Mouse (Mus musculus): ENCODE data around the gene Cabin1.
A peak's percentile ranks its signal among the peaks of the same experiment; 100 is the strongest.

Cabin1 gene

DNA sequence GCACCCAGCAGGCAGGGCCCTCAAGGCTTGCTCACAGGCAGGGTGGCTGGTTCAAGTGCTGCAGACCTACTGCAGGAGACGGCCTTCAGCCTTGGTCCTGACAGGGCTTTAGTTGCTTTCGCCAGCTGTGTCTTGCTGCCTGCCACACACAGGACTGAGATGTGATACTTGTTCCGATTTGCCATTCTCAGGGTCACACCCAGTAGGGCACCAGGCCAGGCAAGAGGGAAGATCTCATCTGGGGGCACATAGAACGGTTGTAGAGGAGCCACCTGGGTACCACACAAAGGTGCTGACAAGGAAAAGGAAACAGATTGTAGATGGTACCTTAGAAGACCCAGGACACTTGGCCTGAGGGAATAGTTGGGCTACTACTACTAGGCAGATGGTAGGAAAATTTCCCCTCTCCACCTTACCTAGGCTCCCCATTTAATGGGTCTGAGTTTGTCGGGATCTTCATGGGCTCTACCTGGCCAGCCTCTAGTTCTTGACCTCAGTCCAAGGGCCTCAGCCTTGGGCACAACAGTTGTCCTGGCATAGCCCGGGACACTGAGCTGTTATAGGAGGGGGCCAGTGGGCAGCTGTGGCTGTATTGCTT lies 99.4 kb downstream of the Cabin1 start:
- no peak for DNase-seq (ENCODE audit: low spot score)

DNA sequence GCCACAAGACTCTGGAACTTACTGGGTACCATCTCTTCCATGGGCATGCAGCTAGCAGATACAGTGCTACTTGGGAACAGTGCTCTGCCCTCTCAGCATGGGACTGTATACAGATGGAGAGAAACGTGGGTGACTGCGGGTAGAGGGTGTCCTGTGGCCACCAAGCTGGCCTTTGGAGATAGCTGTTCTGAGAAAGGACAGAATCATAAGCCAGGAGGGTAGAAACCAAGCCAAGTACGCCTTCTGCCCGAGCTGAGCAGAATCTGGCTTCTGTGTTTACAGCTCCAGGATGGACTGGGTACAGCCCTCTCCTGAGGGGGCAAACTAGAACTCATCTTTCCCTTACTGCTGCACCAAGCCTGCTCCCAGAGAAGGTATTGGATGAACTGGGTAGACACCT lies 101.6 kb downstream of the Cabin1 start:
- DNase-seq (ENCODE audit: low spot score) = no peak

DNA sequence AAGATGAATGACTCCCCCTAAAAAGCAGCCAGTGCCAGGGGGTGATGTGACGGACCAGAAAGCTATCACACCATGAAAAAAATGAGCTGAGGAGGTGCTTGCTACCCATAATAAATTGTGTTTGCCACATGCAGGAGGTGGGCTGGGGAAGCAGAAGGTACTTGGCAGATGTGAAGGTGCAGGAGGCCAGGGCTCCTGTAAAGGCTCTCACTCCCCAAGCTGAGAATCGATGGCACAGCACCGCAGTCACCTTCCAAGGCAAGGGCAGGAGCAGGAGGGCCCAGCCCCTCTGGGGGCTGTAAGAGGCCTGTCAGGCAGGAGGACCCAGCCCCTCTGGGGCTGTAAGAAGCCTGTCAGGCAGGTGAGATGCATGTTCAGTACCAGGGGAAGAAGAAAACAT lies 102.3 kb downstream of the Cabin1 start:
- no peak for DNase-seq (ENCODE audit: low spot score)

DNA sequence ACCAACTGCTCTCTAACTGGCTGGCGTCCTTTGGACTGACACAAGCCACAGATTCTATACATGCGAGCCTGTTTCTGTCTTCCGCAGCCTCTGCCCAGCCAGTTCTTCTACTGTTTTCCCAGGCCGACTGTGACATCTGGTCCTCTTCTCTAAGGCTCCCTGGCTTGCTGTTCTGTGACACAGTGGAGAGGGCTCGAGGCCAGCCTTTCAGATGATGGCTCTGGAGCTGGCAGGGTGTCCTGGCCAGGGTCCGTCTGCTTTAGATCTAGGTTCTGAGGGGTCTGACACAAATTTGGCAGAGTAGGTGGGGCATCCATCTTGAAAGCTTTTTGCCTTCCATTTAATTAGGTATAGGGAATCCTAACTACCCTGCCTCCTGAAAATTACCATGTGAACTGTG lies 102.8 kb downstream of the Cabin1 start:
- no peak for DNase-seq (ENCODE audit: low spot score)

DNA sequence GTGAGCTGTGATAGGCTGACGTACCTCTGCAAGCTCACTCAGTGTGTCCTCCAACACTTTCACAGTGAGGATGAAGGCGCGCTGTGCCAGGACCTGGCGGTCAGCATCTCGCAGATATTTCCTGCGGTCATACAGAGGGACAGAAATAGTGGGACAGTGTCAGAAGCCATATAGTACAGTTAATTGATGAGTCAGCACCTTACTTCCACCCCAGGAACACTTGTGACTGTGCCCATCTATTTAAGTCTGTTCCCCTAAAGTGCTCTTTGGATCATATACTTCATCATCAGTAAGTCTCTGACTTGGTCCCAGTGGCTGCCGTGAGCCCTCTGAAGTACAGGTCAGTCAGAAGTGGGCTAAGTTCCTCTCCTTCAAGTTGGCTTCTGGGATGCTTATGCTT lies 106.4 kb downstream of the Cabin1 start:
- DNase-seq (ENCODE audit: low spot score) = no peak

DNA sequence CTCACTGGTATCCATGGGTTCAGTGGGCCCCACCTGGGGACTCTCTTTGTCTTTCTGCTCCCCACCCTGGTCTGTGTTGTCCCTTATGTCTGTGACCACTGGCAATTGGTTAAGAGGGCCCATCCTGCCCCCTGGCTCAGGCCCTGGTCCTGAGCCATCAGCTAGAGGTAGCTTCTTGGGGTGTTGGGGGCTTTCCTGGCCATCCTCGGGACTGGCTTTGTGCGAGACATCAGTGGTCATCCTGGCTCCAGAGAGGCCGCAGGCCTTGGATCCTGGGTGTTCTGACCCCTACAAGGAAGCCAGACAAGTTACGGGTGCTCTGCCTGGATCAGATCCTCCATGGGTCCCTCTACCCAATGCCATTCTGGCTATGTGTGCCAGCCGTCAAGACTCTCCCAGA lies 107.0 kb downstream of the Cabin1 start:
- DNase-seq (ENCODE audit: low spot score) = no peak

DNA sequence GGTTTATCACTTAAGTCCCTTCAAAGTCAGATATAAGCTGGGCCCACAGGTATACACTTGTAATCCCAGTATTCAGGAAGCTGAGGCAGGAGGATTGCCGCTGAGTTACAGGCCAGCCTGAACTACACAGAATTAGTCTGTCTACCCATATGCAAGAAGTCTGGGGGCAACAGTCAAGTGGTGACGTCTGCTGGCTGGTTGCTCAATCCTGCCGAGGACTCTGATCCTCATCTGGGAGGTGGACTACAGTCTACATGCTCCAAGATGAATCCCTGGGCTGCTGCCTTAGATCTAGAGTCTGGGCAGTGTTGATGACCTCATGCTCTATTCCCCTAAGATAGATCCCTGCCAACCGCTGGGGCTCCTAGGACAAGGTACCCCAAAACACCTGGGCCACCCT lies 110.1 kb downstream of the Cabin1 start:
- no peak for DNase-seq (ENCODE audit: low spot score)

DNA sequence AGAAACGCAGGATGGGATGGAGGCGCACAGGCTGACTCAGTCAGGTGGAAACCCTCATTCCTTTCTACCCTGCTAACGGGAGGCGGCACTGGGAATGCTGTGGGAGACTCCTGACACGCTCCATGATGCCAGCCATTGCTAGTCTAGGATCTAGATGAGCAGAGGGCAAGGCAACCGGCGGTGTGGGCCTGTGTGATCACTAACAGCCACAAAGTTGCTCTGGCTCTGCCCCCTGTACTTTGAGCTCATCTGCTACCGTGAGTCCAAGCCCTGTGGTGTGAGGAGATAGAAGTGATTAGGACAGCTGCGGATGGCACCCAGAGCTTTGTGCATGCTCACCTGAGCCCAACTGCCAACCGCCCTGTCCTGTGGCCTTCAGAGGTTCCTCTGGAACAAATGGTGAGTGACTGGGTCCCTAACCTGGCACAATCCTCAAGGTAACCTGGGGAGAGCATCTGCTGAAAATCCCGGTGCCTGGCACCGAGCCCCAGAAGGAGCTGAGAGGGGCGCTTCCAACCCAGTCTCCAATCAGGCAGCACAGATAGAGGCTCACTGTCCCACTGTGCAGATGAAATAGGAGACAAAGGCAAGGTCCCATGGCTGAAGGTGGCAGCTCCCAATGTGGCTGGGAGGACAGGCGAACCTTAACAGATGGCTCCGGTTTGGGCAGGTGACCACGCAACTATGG lies 112.6 kb downstream of the Cabin1 start:
- no peak for DNase-seq (ENCODE audit: low spot score)

DNA sequence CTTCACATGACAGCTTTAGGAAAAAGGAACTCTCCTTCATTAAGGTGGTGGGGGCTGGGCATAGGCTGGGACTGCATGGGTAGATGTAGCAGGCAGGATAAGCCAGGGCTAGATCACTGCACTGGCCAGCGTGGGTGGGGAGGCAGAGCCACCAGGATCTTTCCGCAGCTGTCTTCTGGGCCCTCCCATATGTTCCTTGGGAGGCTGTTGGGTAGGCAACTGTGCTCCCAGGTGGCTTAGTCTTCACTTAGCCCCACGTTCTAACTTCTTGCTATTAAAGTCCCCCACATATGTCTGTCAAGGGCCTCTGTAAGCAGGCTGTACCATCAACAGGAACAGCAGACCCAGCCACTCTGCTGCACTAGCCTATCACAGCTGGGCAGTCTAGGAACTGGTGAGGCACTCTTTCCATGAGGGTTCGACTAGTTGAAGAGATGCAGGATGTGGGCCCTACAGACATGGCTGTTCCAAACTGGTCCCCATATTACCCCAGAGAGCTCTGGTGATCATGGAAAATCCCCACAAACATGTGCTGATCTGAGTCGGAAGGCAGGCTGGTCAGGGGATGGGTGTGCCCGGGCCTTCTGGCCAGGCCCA lies 113.7 kb downstream of the Cabin1 start:
- DNase-seq (ENCODE audit: low spot score) = no peak

DNA sequence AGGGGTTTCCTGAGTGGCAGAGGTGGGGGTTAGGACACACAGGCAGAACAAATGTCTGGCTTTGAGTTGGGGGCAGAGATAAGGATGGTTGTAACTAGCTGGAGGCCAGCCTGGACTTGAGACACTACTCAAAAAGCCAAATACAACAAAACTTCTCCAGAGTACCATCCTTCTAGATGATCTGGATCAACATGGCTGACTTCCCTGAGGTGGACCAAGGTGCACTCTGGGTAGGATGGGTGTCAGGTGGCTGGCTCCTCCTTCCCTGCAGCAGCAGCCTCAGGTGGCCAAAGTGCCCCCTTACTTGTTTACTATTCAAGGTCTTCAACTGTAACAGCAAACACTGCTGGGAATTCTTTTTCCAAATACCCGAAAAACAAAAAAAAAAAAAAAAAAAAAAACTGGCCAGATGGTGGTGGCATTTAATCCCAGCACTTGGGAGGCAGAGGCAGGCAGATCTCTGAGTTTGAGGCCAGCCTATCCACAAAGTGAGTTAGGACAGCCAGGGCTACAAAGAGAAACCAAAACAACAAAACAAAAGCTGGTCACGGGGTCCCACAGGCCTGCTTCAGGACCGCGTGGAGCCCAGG lies 114.6 kb downstream of the Cabin1 start:
- DNase-seq (ENCODE audit: low spot score) = no peak

DNA sequence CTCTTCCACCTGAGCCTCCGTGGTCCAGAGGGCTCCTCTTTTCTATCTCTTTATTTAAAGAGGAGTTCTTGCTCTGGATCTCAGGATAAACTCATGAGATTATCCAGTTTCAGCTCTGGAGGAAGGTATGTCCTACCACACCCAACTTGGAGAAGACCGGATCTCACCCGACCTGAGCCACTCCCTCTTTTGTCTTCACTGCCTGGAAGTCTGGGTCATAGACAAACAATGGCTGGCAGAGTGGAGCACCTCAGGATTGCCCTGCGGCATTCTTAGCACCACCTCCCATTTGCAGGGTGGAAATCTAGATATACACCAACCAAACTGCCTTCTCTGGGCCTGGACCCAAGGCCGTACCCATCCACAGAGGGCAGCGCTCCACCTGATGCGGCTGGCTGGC lies 115.1 kb downstream of the Cabin1 start:
- DNase-seq (ENCODE audit: low spot score) = no peak

DNA sequence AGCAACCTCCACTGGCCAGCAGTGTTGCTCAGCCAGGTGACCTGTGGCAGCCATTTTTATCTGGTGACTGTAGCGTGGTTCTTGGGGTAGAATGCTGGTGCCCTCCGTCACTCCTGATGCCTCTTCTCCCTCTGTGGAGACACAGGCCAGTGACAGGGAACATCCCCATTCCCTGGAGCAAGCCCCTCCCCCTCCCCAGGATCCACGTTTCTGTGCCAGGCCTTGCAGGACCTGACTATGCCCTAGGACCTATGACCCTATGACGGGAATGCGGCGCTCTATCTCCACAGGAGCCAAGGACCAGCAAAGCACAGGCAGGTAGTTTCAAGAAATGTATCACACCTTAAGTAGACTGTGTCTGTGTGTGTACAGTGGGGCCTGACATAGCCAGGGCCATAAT lies 116.0 kb downstream of the Cabin1 start:
- no peak for DNase-seq (ENCODE audit: low spot score)

DNA sequence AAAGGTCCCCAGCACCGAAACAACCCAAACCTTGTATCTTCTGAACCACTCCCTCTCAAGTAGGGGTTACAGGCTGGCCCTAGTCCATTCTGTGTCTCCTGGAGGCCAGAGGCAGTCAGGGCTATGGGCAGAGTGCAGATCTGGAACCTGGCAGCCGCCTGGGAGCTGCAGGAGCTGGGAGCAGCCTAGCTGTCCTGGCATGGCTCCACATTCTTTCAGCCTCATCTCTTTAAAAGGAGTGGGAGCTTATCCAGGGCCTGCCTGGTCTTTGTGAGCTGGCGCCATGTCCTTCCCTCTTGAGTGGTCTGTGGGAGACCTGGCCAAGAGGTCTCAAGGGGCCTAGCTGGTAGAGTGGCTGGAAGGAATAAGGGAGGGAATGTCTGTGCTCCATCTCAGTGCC lies 116.8 kb downstream of the Cabin1 start:
- DNase-seq (ENCODE audit: low spot score) = peak; percentile 48

DNA sequence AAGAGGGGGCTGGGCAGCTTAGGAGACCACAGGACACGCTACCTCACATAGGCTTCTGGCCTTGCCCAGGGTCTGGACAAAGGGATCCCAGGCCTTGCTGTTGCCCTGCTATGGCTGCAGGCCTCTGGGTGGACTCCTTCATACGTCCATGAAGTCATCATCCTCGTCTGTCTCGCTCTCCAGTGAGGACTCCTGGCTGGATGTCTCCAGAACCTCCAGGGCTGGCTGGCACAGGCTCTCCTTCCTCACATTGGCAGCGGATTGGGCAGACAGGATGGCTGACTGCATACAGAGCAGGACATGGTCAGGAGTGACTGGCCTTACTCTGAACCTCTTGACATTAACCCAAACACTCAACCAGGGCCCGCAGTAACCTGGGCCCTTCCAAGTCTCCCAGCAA lies 117.7 kb downstream of the Cabin1 start:
- DNase-seq (ENCODE audit: low spot score) = no peak

DNA sequence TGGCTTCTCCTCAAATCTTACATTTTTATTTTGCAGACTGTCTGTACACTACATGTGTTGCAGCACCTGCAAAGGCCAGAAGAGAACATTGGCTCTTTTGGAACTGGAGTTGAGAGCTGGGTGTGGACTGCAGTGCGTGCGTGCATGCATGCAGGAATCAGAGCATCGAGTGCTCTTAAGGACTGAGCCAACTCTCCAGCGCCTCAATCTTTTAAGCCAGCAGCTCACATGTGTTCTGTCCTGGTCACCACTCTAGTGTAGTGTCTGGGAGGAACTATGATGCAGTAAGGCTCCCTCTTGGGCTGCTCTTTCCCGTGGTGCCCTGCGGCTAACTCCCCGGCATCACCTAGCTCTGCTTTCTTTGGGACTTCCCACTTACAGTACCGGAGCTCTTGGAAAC lies 118.5 kb downstream of the Cabin1 start:
- no peak for DNase-seq (ENCODE audit: low spot score)

DNA sequence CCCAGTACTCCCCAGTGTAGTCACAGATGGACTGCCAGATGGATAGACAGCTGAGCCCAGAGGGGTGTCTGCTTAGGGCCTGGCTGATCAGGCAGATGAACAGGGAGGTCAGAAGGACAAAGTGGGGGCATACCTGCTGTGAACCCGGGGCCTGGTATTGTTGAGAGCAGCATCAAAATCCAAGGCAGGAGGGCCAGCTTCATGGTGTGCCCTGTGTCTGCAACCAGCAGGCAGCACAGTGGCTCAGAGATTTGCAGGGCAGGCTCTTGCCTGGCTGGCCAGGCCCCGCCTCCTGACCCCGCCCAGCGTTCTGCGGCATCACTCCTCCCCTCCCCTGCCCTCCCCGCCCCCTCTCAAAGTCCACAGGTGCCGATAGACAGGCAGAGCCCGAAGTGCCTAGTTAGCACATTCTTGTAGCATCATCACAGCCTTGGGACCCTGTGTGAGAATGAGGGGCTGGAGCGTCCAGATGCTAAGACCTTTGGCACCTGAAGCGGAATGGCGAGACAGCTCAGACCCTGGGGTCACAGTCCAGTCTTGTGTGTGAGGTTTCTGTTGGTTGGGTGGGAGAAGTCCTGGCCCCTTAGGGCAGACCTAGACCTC lies 120.3 kb downstream of the Cabin1 start, which contains the start of gene Susd2:
TSS of gene Susd2 (minus strand) at position 268 of the 603 bp plus-strand sequence.
- no peak for DNase-seq (ENCODE audit: low spot score)

DNA sequence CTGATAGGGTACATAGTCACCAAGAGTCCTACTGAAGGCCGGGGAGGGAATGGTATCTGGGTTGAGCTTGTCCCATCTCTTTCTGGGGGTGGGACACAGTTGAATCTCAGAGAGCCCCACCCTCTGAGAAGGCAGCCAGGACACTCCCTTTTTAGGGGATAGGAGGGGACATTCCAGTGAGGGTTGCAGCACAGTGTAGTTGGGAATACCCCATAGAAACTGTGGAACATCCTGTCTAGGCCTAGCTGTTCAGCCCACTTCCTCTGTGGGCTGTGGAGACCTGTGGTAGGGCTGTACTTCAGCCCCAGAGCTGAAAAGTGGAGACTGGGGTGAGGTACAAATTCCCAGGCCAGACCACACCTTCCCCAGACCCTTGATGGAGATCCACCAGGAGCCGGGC lies 121.2 kb downstream of the Cabin1 start:
- no peak for DNase-seq (ENCODE audit: low spot score)

DNA sequence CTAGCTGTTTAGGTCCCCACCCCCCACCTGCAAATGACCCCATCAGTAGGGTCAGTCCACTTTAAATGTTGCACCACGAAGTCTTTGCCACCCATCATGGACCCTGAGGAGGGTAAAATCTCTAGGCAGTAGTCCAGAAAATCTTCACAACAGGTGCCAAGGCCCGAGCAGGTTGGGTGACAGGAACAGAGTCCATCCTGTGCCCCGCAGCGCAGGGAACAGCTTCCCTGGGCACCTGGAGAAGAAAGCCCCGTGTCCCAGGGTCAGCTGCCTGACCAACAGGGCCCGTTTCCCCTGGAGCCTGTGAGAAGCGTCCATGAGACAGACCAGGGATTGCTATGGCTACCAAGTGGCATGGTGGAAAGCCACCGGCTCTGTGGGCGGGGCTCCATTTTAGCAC lies 121.7 kb downstream of the Cabin1 start:
- DNase-seq (ENCODE audit: low spot score) = no peak

DNA sequence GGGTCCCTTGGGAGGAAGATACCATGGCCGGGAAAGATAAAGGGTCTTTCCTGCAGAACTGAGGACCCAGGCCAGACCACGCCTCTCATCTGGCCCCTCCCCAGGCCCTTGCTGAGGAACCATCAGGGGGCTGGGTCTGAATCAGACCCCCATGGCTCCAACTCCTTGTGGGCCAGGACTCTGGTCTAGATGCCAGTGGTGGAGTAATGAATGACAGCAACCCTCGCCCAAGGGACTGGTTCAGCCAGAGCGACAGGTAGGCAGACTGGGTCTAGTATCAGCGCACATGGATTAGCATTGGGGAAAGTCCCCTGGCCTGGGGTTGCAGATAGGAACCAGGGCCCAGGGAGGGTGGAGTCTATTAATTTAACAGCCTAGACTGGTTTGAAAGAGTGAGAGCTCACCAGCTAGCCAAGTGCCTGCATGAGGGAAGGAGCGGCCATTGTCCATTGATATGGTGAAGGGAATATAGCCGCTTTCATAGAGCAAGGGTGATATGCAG lies 122.4 kb downstream of the Cabin1 start:
- no peak for DNase-seq (ENCODE audit: low spot score)

DNA sequence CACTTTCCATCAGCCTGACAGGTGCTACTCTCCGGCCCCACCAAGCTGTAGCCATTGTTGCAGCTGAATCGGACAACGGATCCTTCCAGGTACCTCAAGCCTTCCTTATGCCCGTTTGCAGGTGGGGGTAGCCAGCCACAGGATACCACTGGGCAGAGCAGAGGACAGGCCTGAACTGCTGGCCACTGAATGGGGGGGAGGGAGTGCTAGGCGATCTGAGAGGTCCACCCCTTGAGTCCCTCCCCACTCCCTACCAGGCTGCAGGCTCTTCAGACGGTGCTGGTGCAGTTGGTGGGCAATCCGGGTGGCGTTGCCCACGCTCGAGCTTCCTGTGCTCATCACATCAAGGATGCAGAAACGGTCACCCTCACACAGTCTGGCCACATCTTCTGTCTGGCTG lies 126.4 kb downstream of the Cabin1 start:
- peak; percentile 2 for DNase-seq (ENCODE audit: low spot score)

DNA sequence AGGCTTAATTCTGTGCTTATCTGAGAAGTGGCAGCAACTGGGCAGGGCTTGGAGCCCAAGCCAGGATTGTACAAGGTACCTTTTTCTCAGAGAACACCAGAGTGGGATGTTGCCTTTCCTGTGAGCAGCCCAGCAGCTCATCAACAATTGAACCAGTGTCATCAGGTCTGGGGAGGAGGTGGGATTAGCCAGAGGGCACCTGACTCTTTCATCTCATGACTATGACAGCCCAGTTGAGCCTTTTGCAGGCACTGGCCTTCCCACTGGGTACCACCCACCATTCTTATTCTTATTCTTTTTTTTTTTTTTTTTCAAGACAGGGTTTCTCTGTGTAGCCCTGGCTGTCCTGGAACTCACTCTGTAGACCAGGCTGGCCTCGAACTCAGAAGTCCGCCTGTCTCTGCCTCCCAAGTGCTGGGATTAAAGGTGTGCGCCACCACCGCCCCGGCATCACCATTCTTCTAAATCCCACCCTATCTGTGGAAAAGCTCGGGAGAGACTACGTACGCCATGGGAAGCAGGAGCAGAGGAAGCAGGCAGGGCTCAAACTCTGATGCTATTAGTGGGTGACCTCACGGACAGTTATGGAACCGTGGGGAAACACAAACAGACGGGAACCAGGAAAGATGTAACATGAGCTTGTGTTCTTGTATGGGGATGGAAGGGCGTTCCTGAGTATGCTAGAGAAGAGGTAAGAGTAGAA lies 127.9 kb downstream of the Cabin1 start:
- DNase-seq (ENCODE audit: low spot score) = no peak

DNA sequence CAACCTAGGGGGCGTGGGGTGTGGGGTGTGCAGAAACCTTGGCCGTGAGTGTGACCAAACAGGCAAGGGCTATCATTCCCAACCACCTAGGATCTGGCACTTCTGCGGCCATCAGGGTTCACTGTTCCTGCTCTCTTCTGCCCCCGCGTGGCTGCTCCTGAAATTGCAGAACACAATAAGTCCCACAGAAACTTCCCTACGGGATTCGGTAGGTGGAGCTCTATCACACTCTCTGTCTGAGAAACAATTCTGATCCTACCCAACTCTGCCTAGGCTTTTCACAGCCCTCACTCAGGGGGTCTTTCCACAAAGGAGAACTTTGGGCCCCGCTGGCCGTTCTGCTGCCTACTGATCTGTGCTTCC lies 128.5 kb downstream of the Cabin1 start:
- peak; percentile 87 for DNase-seq (ENCODE audit: low spot score)
